Mouse (Mus musculus) brain, embryonic 14.5 days (tissue): ENCODE data around the gene Gm11077.

Experiments used
- CTCF ChIP-seq: fragments of 200-500 bp; IDR thresholded peaks from 2 replicates; pipeline ENCODE4 v1.5.1; 2012; ENCODE audit warnings: inconsistent platforms, mild to moderate bottlenecking, moderate library complexity, borderline replicate concordance; ENCODE audit not compliant: insufficient read depth, insufficient read length; ENCODE audit errors: extremely low read depth
- POLR2A ChIP-seq: fragments of 200-500 bp; IDR thresholded peaks from 2 replicates; pipeline ENCODE4 v1.6.1; 2012; ENCODE audit warnings: mild to moderate bottlenecking, inconsistent platforms, borderline replicate concordance; ENCODE audit not compliant: poor library complexity, insufficient read depth, insufficient read length, severe bottlenecking; ENCODE audit errors: extremely low read depth

- no peak for TF ChIP-seq CTCF
- no peak for TF ChIP-seq POLR2A
Measured at GRCm38 (mm10) chr6:140706056-140706455, 23.0 kb upstream of the Gm11077 start.
